Mouse (Mus musculus) erythroblast, embryonic 14.5 days (primary cell): ENCODE results near the gene Apod.

Experiments used
- GATA1 ChIP-seq: IDR thresholded peaks from 2 replicates; pipeline ENCODE4 v1.6.1; 2012; ENCODE audit warnings: low read length, inconsistent platforms, mixed read lengths
- TAL1 ChIP-seq: IDR thresholded peaks from 3 replicates; pipeline ENCODE4 v1.6.1; 2012; ENCODE audit warnings: low read length, inconsistent platforms, mixed read lengths

DNA sequence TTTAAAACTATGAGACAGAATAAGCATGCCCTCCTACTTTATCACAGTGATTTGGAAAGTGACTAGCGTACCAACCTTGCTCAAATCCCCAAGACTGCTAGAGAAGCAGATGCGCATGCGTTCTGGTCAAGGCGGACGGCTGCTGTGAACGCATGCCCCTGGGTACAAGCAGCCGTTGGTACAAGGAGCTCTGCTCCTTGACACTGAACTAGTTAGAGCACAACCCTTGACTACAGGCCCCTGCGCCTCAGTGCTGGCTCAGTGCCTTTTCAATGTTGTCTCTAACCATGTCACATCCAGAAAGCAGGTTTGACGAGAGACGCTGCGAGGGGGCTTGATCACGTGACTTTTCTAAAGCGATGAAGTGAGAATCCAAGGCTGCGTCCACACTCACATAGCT lies 10.5 kb upstream of the Apod start:
- no peak for TF ChIP-seq GATA1
- TF ChIP-seq TAL1: no peak
